In the genomic region with DNA sequence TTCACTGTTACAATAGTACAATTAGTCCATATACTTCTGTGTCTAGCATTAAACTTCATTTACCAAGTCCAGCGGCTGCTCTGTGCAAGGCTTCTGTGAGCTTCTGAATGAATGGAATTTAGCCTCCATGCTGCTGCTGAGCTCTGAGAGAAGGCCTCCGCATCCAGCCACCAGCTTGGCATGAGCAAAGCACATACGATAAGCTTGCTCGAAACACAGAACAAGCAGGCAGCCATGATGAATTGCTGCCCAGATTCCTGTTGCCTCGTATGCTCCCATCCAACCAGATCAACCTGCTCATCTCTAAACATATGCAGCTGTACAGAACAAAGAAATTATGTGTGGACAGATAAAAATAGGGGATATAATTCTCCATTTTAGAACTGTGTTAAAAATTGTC, we compare ENCODE assay signal across 25 mouse cellular contexts.
DNase-seq lines count a peak whose midpoint lies in the region; ATAC-seq lines count a peak whose summit lies in the region.
"Had no signal": no experiment of that assay in that cellular context is flagged by ENCODE, and none has a peak within 500 bp of the region (broad histone marks: within the 10 kb centered on the region; RNA-seq: fewer than 3 reads in every experiment).

No protein-coding gene starts in this region.

- no peaks in the 10 kb centered on the region for H3K36me3 ChIP-seq in forebrain, embryonic 15.5 days
- no peaks in the 10 kb centered on the region for H3K36me3 ChIP-seq in forebrain, embryonic 10.5 days (replicated peaks)
- no peaks in the 10 kb centered on the region for H3K36me3 ChIP-seq in liver, embryonic 12.5 days
- no peaks in the 10 kb centered on the region for H3K36me3 ChIP-seq in forebrain, embryonic 16.5 days (ENCODE audit: control insufficient read depth, insufficient read depth)
- H3K36me3 ChIP-seq in midbrain, embryonic 14.5 days (ENCODE audit: control insufficient read depth, insufficient read depth, low read length) = no peaks in the 10 kb centered on the region
- H3K36me3 ChIP-seq: hindbrain, embryonic 10.5 days; limb, embryonic 12.5 days; liver, embryonic 13.5 days; neural tube, embryonic 15.5 days; stomach, embryonic 15.5 days had no signal

- DNase-seq in forebrain, embryonic 10.5 days (ENCODE audit: extremely low spot score, low spot score) = no peak
- DNase-seq in layer of hippocampus, adult 11-12 months (ENCODE audit: low spot score) = peak; percentile 6
- no peak for DNase-seq in layer of hippocampus, adult 9-10 months (ENCODE audit: low spot score)
- DNase-seq in liver = peak; percentile 3
- DNase-seq in midbrain, embryonic 14.5 days = no peak
- DNase-seq: adrenal gland, postnatal 25 days; cerebellum, adult 11 months; cerebellum, adult 9-11 months; gastrocnemius, adult 2 months; kidney, adult 18-20 months; kidney, postnatal 4 days; liver, embryonic 13.5 days; lung, adult 2 months; lung, postnatal 14 days; thymus, postnatal 36 days had no signal

- ATAC-seq in forebrain, embryonic 15.5 days (replicated peaks) = peak; percentile 51
- ATAC-seq in liver, embryonic 12.5 days = no peak
- peak; percentile 71 for ATAC-seq in forebrain, embryonic 16.5 days
- no peak for ATAC-seq in midbrain, embryonic 14.5 days (ENCODE audit: low FRiP score, low TSS enrichment)
- ATAC-seq: CD4-positive, CD25-positive, alpha-beta regulatory T cell, adult 4 months; inflammation-experienced regulatory T-cells, adult 6 months had no signal

- no peak overlapping the region for H3K27ac ChIP-seq in forebrain, embryonic 15.5 days (replicated peaks)
- no peak overlapping the region for H3K27ac ChIP-seq in forebrain, embryonic 10.5 days
- no peak overlapping the region for H3K27ac ChIP-seq in liver, embryonic 12.5 days
- H3K27ac ChIP-seq in forebrain, embryonic 16.5 days (ENCODE audit: low read length) = no peak overlapping the region; the same call in 1 of the 2 replicates
- H3K27ac ChIP-seq in midbrain, embryonic 14.5 days (replicated peaks; ENCODE audit: low read depth, low read length) = no peak overlapping the region
- H3K27ac ChIP-seq: gastrocnemius, adult 2 months; hindbrain, embryonic 10.5 days; limb, embryonic 12.5 days; liver, embryonic 13.5 days; neural tube, embryonic 15.5 days; stomach, embryonic 15.5 days had no signal

- no peak overlapping the region for H3K4me2 ChIP-seq in forebrain, embryonic 15.5 days (replicated peaks)
- H3K4me2 ChIP-seq in liver, embryonic 12.5 days = no peak overlapping the region
- no peak overlapping the region for H3K4me2 ChIP-seq in forebrain, embryonic 16.5 days (ENCODE audit: low read length)
- H3K4me2 ChIP-seq in midbrain, embryonic 14.5 days (ENCODE audit: low read length) = no peak overlapping the region
- H3K4me2 ChIP-seq: limb, embryonic 12.5 days; liver, embryonic 13.5 days; midbrain, embryonic 11.5 days; neural tube, embryonic 15.5 days; stomach, embryonic 15.5 days had no signal

- H3K4me1 ChIP-seq in forebrain, embryonic 15.5 days = peaks cover 7% of the 10 kb centered on the region; the same call in 1 of the 2 replicates
- H3K4me1 ChIP-seq in forebrain, embryonic 10.5 days = no peaks in the 10 kb centered on the region
- no peaks in the 10 kb centered on the region for H3K4me1 ChIP-seq in liver, embryonic 12.5 days
- H3K4me1 ChIP-seq in forebrain, embryonic 16.5 days (replicated peaks; ENCODE audit: control insufficient read depth, insufficient read depth, low read length) = peaks cover 7% of the 10 kb centered on the region
- no peaks in the 10 kb centered on the region for H3K4me1 ChIP-seq in midbrain, embryonic 14.5 days (ENCODE audit: control insufficient read depth, insufficient read depth, low read length)
- H3K4me1 ChIP-seq: hindbrain, embryonic 10.5 days; limb, embryonic 12.5 days; liver, embryonic 13.5 days; neural tube, embryonic 15.5 days; stomach, embryonic 15.5 days had no signal

- H3K9me3 ChIP-seq in forebrain, embryonic 15.5 days = no peaks in the 10 kb centered on the region
- H3K9me3 ChIP-seq in forebrain, embryonic 10.5 days = no peaks in the 10 kb centered on the region
- H3K9me3 ChIP-seq in liver, embryonic 12.5 days (replicated peaks) = no peaks in the 10 kb centered on the region
- H3K9me3 ChIP-seq in forebrain, embryonic 16.5 days (ENCODE audit: control insufficient read depth, low read length) = no peaks in the 10 kb centered on the region
- H3K9me3 ChIP-seq in midbrain, embryonic 14.5 days (ENCODE audit: control insufficient read depth, low read length) = no peaks in the 10 kb centered on the region
- H3K9me3 ChIP-seq: hindbrain, embryonic 10.5 days; limb, embryonic 12.5 days; liver, embryonic 13.5 days; neural tube, embryonic 15.5 days; stomach, embryonic 15.5 days had no signal

- 68% methylated on average over 5 of the region's 5 CpGs for WGBS in forebrain, embryonic 15.5 days
- 91% methylated on average over 5 of the region's 5 CpGs for WGBS in forebrain, embryonic 10.5 days
- WGBS in liver, embryonic 12.5 days (ENCODE audit: insufficient replicate concordance) = 69% methylated on average over 5 of the region's 5 CpGs
- WGBS in forebrain, embryonic 16.5 days = 66% methylated on average over 5 of the region's 5 CpGs
- 86% methylated on average over 5 of the region's 5 CpGs for WGBS in midbrain, embryonic 14.5 days

- no peaks in the 10 kb centered on the region for H3K27me3 ChIP-seq in forebrain, embryonic 15.5 days
- H3K27me3 ChIP-seq in forebrain, embryonic 10.5 days (ENCODE audit: poor library complexity, severe bottlenecking) = no peaks in the 10 kb centered on the region
- no peaks in the 10 kb centered on the region for H3K27me3 ChIP-seq in liver, embryonic 12.5 days (replicated peaks)
- H3K27me3 ChIP-seq in forebrain, embryonic 16.5 days (replicated peaks; ENCODE audit: control insufficient read depth, insufficient read depth, low read length) = no peaks in the 10 kb centered on the region
- no peaks in the 10 kb centered on the region for H3K27me3 ChIP-seq in midbrain, embryonic 14.5 days (ENCODE audit: control insufficient read depth, insufficient read depth, low read length)
- H3K27me3 ChIP-seq: liver, embryonic 13.5 days; neural tube, embryonic 15.5 days; stomach, embryonic 15.5 days had no signal

- H3K4me3 ChIP-seq in forebrain, embryonic 15.5 days = no peak overlapping the region
- no peak overlapping the region for H3K4me3 ChIP-seq in forebrain, embryonic 10.5 days
- H3K4me3 ChIP-seq in liver, embryonic 12.5 days = no peak overlapping the region
- no peak overlapping the region for H3K4me3 ChIP-seq in forebrain, embryonic 16.5 days (replicated peaks; ENCODE audit: low read length)
- no peak overlapping the region for H3K4me3 ChIP-seq in midbrain, embryonic 14.5 days (replicated peaks; ENCODE audit: low read depth, low read length)
- H3K4me3 ChIP-seq: gastrocnemius, adult 2 months; hindbrain, embryonic 10.5 days; limb, embryonic 12.5 days; liver, embryonic 13.5 days; neural tube, embryonic 15.5 days; stomach, embryonic 15.5 days had no signal

- H3K9ac ChIP-seq in forebrain, embryonic 15.5 days (replicated peaks) = no peak overlapping the region
- no peak overlapping the region for H3K9ac ChIP-seq in liver, embryonic 12.5 days
- H3K9ac ChIP-seq in forebrain, embryonic 16.5 days (replicated peaks; ENCODE audit: low read depth, low read length) = no peak overlapping the region
- no peak overlapping the region for H3K9ac ChIP-seq in midbrain, embryonic 14.5 days (replicated peaks; ENCODE audit: low read length)
- H3K9ac ChIP-seq: limb, embryonic 12.5 days; liver, embryonic 13.5 days; neural tube, embryonic 15.5 days; stomach, embryonic 15.5 days had no signal

Comparison
In these comparisons a context has a peak if more than half of its experiments do, and no peak if none do; other contexts are left out.
1. DNase-seq: peak in layer of hippocampus, adult 11-12 months (single experiment) and liver (single experiment); none in forebrain, embryonic 10.5 days (single experiment), layer of hippocampus, adult 9-10 months (single experiment) and midbrain, embryonic 14.5 days (single experiment).
2. ATAC-seq: peak in forebrain, embryonic 15.5 days (single experiment) and forebrain, embryonic 16.5 days (single experiment); none in liver, embryonic 12.5 days (single experiment) and midbrain, embryonic 14.5 days (single experiment).